Mouse (Mus musculus) CD4-positive, CD25-positive, alpha-beta regulatory T cell, adult 4 months (primary cell): ENCODE measurements around the gene Fam189a2. TPM values are rescaled to one million over a fixed set of nuclear protein-coding genes. Genes with fewer than 3 reads are reported as not detected.

ENCODE experiments used
- ATAC-seq: one replicate; pipeline ENCODE4 v1.8.0; 2017
- polyA plus RNA-seq, 2 experiments: library from polyadenylated mRNA; unstranded; fragments of 100-300 nt; shearing (Covaris generic); gene quantifications; one replicate each; pipeline ENCODE4 v1.2.1; 2017

Fam189a2 gene
- polyA plus RNA-seq, 2 experiments from 2014 or later: not detected

DNA sequence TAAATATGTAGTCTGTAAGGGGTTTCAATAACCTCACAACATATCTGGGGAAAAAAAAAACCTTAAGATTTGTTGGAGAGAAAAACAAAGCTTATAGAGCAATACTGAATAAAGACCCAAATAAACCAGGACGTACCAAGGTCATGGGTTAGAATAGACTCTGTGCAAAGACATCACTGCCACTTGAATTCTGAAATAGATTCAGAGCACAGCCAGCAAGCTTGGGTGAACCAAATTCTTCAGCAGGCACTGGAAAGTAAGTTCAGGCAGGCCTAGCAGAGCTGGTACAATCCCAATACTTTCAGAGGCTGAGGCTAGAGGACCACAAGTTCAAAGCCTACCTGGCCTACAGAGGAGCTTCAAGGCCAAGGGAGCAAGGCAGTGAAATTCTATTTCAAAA lies 6.2 kb downstream of the Fam189a2 start:
- no peak for ATAC-seq

DNA sequence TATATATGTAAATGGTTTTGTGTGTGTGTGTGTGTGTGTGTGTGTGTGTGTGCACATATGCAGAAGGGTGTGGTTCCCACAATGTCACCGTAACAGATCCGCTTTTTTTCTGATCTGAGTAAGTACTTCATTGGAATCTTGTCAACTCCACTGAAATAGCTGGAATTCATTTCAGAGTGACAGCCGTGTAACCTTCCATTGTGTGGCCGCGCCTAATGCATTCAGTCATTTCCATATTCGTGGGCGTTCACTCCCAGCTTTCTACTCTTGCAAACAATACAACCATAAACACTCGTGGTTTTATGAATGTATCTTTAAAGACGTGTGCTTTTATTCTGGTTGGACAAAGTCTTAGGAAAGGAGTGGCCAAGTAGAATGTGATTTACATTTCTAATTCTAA lies 6.7 kb downstream of the Fam189a2 start:
- no peak for ATAC-seq

DNA sequence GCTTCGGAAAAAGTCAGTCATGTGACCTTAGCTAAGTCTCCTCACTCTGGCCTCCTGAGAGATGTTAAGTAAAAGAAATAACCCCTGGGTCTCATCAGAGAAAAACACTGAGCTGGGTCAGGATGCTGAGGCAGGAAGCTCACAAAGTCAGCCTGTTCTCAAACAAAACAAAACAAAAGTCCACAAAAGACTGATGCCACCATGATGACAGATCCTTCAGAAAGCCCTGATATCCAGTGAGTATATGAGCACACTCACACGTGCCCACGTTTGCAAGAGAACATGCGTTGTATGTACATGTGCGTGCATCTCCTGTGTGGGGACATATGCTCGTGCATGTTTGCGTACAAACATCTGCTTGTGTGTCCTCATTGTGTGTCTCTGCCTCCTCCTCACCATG lies 7.5 kb downstream of the Fam189a2 start:
- no peak for ATAC-seq

DNA sequence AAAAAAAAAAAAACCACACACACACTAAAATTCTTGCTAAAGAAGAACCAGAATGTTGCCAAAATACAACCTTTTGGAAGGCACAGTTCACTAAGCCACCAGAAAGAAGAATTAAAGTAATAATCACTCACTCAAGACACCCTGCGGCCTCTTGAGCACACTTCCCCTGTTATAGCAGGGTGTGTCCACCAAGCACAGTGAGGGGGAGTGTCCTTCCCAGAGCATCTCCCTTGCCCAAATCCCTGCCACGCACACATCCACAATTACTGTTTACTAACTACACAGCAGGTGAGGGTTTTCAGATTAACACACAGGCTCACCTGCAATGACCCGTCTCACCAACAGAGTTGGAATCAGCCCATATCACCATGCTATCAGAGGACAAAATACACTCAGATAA lies 8.0 kb downstream of the Fam189a2 start:
- no peak for ATAC-seq

DNA sequence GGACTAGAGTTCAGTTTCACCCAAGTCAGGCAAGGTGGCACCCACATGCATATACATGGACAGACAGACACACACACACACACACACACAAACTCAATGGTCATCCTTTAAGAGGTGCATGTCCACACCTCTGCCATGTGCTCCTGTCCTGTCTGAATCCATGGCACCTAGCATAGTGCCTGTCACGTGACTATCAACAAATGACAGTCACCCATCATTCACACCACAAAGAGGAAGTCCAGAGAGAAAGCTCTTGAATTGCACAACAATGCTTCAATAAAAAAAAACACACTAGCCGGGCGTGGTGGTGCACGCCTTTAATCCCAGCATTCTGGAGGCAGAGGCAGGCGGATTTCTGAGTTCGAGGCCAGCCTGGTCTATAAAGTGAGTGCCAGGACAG lies 8.5 kb downstream of the Fam189a2 start:
- no peak for ATAC-seq

DNA sequence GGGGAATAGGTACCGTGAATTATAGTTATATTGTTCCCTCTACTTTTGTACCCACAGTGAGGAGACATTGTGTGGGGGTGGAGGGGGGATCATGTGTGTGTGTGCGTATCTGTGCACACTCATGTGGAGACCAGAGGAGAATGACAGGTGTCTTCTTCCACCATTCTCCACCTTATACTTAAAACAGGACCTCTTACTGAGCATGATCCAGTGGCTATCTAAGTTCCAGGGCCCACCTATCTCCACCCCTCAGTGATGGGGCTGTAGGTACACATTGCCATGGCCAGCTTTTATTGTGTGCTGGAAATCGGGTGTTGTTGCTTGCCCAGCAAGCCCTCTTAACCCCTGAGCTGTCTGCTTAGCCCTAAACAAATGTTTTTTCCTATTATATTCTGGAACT lies 10.1 kb downstream of the Fam189a2 start:
- no peak for ATAC-seq

DNA sequence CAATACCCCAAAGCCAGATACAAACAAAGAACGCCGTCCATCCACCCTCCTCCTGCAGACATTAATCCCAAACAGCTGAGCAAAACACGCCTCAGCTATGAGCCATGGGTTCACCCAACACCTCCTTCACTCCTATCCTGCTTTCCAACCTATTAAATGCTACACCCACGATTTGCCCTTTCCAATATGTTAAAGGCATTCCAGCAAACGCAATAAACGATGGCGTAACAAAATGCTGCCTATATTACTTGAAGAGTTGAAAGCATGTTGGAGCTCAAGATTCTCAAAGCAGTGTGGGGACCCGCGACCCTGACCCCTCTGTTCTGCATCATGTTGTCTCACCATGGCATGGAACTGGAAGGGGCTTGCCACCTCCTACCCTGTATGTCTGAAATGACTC lies 11.2 kb downstream of the Fam189a2 start:
- no peak for ATAC-seq

DNA sequence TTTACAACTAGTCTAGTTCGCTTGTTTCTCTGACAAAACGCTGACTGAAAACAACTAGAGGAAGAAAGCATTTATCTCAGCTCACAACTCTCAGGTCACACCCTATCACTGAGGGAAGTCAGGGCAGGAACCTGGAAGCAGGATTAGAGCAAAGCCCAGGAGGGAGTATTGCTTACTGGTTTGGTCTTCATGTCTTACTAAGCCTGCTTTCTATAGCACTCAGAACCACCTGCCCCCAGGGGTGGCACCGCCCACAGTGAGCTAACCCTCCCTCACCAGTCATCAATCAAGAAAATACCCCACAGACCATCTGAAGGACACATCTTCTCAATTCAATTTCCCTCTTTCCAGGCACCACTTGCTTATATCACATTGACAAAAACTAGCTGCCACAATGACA lies 12.4 kb downstream of the Fam189a2 start:
- no peak for ATAC-seq

DNA sequence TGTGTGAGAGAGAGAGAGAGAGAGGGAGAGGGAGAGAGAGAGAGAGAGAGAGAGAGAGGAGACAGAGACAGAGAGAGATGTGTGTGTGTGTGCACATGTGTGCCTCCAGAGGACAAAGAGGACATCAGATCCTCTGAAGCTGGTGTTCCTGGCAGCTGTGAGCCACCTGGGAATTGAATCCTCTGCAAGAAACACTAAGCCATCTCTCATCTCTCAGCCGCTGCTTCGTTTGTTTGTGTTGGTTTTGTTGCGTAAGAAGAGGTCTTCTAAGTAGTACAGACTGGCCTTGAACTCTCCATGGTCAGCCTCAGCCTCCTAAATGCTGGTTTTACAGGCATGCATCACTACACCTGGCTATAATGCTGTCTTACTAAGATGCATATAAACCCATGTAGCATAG lies 12.9 kb downstream of the Fam189a2 start:
- ATAC-seq: no peak

DNA sequence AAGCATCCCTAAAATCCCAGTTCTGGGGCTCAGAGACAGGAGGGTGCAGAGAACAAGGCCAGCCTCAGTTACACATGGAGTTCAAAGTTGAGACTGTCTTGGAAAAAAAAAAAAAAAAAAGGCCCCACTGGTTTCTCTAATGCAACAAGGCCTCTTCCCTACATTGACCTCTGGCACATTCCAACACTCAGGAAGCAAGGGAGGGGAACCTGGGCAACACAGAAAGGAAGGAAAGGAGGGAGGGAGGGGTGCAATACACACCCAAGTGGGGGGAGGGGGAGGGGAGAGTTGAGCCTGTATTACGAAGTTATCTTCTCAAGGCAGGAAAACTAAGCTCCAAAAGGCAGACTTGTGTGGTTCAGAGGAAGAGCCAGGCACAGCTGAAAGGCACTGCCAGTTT lies 13.4 kb downstream of the Fam189a2 start:
- ATAC-seq: no peak

DNA sequence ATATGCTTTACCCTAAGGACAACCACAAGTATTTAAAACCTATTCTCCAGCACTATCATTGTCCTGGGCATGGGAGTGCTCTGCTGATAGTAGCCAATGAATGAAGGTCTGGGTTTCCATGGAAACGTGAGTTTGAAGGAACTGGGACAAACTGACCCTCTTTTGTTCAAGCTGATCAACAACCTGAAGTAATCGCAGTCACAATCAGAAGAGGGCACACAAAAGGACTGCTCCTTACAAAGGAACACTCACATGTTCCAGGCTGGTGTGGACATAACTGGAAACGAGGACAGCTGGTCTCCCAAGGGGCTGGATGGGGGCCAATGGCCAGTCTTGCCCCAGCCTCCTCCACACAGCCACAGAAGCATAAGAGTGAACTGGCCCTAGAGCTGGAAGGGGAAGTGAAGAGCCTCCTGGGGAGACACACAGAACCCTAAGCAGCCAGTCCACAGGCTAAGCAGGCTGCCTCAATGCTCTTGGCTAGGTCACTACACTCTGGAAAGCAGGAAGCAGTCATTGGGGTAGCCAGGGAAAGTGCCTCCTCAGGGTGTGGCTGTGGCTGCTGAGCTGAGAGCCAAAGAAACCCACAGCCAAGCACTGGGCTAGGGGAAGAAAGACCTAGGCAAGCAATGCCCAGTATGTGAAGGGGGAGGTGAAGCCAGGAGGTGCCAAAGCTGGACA lies 14.0 kb downstream of the Fam189a2 start:
- no peak for ATAC-seq

DNA sequence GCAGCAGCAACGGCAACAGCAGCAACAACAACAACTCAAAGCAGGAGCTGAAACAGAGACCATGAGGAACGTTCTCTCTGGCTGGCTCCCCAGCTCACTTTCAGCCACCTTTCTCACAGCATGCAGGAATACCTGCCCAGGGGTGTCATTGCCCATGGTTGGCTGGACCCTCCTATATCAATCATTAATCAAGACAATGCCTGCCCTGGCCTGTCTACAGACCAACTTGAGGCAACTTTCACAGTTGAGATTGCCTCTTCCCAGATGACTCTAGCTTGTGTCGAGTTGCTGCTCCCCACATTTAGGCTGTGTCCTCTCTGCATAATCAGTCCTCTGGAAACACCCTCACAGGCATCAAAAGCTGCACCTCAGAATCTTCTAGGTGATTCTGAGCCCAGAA lies 17.6 kb downstream of the Fam189a2 start:
- no peak for ATAC-seq

DNA sequence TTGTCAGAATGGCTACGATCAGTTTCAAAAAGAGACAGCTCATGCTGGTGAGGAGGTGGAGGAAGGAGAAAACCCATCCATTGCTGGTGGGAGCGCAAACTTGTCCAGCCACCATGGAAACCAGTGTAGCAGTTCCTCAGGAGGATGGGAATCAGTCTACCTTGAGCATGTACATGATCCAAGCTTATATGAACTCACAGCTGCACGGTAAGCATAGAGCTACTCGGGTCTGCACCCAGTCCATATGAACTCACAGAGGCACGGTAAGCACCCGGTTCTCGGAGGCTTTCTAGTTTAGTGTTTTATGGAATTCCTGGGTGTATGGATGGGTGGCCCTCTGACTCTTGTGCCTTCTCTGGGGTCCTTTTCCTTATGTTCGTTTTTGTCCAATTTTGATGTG lies 18.3 kb downstream of the Fam189a2 start:
- no peak for ATAC-seq

DNA sequence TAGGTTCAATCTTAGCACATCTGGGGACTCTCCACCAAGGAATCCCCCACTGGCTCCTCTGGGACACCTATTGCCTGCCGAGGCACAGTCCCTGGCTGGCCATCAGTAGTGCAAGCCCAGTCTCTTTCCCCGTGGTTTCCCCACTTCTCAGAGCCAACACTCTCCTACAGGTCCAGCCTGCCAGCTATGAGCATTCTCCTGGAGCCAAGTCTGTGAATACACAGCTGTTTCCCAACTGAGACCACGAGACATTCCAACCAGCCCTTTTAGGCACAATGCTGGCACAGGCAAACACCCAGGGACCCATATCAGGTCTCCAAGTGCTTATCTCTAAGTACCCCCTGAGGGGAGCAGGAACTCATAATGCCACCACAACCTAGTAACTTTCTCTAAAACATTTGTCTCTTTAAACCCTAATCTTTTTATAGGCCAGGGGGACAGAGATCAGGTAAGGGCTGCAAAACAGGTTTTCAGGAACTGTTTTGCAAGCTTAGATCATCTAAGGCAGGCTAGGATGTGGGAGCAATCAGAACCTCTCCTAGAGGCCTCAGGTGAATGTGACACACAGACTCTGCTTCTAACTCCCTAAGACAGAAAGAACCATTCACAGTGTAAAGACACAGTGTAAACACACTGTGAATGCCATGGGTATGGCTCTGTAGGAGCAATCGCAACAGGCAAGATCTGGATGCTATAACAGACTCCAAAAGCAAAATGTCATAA lies 23.0 kb downstream of the Fam189a2 start:
- no peak for ATAC-seq

DNA sequence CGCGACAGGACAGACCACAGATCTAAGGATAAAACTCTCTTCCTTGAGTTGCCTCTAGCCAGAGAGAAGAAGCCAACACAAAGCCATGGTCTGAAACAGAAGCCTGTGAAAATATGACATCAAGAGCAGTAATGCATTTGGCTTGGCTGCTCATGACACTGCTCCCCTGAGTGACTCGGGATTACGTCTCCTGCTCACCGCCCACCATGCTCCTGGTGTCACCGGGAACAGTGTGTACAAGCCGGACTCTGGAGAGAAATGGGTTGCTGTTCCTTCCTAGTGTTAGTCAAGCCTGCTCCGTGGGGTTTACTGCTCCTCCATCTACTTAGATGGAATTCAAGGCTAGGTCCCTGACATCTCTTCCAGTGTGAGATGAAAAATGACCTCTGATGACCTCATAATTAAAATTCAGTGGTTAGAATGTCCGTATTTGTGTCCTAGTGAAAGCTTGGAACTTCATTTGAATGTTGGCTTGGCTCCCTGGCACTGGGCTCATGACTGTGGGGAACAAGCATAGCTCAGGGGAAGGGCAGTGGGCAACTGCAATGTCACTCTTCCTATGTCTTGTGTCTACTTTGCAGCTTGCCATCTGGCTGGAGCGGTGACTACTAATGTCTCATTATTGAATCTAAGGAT lies 23.7 kb downstream of the Fam189a2 start:
- no peak for ATAC-seq

DNA sequence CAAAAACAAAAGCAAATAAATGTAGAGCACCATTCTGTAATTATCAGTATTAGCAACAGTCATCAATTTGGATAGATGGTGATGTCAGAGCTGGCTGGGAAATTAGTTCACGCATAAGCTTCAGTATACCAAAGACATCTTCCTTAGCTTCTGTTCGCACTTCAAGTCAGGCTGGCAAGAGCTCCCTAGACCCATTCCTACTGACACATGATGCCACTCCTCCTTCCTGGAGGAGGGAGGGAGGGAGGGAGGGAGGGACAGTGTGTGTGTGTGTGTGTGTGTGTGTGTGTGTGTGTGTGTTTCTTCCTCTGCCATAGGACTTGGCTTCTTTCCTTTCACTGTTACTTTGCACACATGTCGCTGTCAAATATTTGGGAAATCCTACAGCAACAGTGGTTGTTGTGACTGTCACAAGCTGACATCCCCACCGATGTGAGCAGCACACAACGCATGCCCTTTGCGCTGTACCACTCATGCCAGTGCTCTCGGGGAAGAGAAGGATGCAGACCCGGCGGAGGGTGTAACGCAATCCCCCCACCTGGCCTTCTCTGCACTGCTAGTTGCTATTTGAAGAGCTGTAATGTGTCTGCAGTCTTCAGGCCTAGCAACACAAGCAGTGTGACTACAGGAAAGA lies 34.9 kb downstream of the Fam189a2 start:
- ATAC-seq: no peak

DNA sequence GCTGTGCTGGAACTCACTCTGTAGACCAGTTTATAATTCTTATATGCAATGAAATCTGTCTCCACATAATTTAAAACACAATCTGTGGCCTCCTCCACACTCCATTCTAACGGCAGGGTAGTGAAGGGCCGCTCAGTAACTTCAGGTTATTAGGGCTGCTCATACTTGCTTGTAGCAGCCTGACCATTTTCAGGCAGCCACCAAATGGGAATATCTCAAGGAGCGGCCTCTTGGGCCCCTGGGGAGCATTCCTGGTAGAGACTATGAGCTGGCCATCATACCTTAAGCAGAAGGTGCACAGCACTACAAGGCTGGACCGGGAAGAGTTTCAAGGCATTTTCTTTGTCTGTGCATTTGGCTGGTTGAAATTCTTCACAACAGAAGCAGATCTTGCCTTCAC lies 42.7 kb downstream of the Fam189a2 start:
- ATAC-seq: no peak

DNA sequence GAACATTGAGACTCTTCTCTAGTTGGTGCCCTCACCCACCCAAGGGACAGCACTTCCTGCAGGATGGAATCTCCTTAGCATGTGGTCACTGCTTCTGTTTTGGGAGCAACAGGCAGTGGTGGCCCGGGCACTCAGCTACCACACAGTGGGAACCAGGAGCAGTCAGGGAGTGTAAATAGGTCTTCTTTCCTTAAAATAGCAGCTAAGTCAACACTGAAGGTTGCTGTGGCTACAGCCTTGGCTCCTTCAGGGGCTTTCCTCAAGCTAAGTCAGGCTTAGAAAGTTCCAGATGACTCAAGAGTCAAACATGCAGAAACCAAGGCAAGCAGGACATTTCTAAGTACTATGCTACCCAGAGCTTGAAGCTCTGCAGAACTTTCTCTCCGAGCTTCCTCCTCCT lies 43.5 kb downstream of the Fam189a2 start:
- ATAC-seq: no peak

DNA sequence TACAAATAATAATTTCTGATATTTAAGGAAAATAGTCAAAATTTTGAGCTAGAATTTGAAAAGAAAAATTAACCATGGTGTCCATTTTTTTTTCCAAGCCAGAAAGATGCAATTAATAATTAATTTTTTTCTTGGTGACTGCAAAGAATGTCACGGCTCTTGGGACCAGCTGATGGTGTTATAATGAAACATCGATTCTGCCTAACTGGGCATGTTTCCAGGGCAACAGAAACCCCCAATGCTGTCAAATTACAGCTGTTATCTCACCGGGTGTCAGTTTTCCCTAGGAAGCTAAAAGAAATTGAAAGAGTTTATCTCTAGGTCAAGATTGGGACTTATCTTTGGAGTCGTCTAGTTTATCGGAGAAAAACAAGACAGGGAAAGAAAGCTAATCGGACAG lies 46.6 kb downstream of the Fam189a2 start:
- ATAC-seq: no peak

DNA sequence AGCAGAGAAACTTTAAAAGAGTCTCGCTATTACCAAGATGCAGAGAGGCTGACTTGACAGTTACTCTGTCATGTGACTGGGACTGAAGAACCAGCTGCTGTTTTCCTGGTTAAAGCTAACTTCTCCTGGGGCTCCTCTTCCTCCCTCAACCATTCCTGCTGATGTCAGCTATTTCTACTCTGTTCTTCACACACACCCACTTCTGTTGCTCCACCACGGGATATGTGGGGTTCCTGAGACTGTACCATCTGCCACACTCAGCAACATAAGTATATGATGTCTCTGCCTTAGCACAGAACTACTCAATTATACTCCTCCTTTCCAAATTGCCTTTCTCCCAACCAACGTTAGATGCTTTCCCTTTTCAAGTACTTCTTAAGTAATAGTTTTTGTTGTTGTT lies 50.2 kb downstream of the Fam189a2 start:
- no peak for ATAC-seq

DNA sequence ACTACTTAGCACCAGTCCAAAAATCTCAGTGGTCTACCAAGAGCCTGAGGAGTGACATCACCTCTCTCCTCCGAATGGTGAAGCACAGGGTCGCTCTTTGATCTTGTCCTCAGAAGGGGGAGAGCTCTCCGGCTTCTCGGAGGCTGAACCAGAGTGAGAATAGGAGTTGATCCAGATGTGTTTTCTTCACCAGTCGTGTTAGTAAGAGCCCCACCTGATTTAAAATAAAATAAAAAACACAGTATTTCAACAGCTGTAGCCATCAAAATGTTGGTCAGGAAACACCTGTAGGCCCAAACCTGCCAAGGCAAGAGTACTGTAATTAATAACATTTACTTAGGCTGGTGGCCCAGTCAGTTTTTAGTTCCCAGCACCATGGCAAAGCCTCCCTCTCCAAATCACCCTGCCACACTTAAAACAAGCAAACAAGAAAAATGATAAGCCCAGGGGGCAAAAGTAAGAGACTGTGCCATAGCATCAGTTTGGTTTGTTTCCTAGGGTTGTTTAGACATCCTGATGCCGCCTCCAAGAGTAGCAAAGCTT lies 52.8 kb downstream of the Fam189a2 start:
- no peak for ATAC-seq

DNA sequence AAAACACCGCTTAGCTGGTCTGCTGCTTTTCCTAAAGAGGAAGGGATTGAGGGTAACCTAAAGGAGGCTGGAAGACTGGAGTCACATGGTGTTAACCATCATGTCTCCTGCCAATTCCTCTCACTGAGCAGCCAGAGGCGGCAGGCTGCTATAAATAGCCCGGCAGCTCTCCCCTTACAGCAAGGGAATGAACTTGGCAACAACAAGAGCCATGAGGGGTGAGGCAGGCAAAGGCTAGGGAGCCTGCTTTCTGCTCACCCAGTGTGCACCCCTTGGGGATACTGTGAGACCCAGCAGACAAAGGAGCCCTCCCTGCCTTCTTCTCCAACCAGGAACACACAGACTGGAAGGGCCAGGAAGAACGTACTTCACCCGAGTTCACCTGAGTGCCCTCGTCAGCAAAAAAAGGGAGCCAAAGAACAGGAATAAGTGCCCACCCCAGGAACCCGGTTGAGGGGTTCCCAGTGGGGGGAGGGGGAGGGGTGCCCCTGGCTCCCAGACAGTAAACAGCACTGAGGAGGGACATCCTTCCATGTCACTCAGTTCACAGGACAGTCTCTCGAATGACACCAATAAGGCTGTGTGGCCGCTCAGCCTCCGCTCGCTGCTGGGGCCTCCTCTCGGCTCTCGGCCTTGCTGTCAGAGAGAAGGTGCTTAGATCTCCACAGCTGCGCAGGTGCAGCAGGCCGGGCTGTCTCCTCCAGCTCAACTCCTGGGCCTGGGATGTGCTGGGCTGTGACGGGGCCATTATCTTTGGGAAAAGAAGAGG lies 57.8 kb downstream of the Fam189a2 start:
- ATAC-seq: no peak

DNA sequence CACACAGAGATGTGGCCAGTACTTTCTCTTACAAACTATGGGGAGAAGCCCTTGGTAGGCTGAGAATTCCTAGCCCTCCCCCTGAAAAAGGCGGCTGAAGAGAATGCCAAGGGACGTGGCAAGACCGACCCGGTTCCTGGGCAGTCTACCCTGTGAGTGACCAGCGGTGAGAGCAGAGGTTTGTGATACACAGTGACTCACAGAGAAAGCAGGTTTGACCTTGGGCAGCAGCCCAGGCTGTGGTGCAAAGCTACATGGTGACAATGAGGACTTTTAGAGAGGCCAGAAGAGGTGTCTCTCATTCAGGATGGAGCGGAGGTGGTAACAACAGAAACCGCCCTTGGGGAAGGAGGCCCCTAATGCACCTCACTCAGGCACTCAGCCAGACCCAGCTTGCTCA lies 59.4 kb downstream of the Fam189a2 start:
- no peak for ATAC-seq
